Mouse (Mus musculus) spleen, postnatal 0 days (tissue): ENCODE measurements around the gene Lipi. TPM values are rescaled to one million over a fixed set of nuclear protein-coding genes. Genes with fewer than 3 reads are reported as not detected.

Experiments used
- polyA plus RNA-seq: library from polyadenylated mRNA; unstranded; fragments of >200 nt; fragmentation: Nextera tagmentation; extraction: Ambion mirVana; gene quantifications from 2 replicates; pipeline ENCODE4 v1.2.1, GENCODE M21; 2015

Lipi gene
- polyA plus RNA-seq, result not detected in 2 replicates

GRCm38 (mm10) chr16:75585961-75586360 lies at the start of gene Lipi:
Lipi (minus strand) TSS chr16:75586061.

GRCm38 (mm10) chr16:75592671-75593500 lies 7.0 kb upstream of the Lipi start, which contains the start of gene Rbm11:
Rbm11 (plus strand) TSS chr16:75592844.

Other genes with a start within 250 kb of the Lipi start
- gene Rbm11, start 6.8 kb upstream of the Lipi start, polyA plus RNA-seq, result 0.14 and 0.15 TPM in 2 replicates
- 7.8 and 9.8 TPM in 2 replicates for gene Hspa13, start 181.0 kb upstream of the Lipi start, polyA plus RNA-seq